Mouse (Mus musculus) urinary bladder, adult 2 months (tissue): ENCODE measurements around the gene Iqschfp. TPM values are rescaled to one million over a fixed set of nuclear protein-coding genes. Genes with fewer than 3 reads are reported as not detected.
"Not testable (repeated sequence)": the region's sequence is repeated elsewhere in the genome, so short reads cannot be mapped to it uniquely, and the experiment has no call there.

ENCODE experiments used
- DNase-seq: peaks from one replicate; pipeline ENCODE4 v3.0.0; 2022; ENCODE audit warnings: low spot score
- polyA plus RNA-seq: library from polyadenylated mRNA; depleted of rRNA; stranded (reverse); fragments of >200 nt; gene quantifications from 2 replicates; pipeline ENCODE4 v1.2.3, GENCODE M21; 2012

Iqschfp gene
- polyA plus RNA-seq, 1 experiment, result not detected

- no peak for DNase-seq
These were observed 179.7 kb downstream of the Iqschfp start for GRCm38 (mm10) chr3:68071395-68072386.

- DNase-seq, result no peak
These were observed 185.4 kb downstream of the Iqschfp start for GRCm38 (mm10) chr3:68077406-68077805.

- DNase-seq, result no peak
These were observed 193.0 kb downstream of the Iqschfp start for GRCm38 (mm10) chr3:68085024-68085423.

- no peak for DNase-seq
These were observed 200.1 kb downstream of the Iqschfp start for GRCm38 (mm10) chr3:68092108-68092507.

GRCm38 (mm10) chr3:68096724-68097431, 204.8 kb downstream of the Iqschfp start:
- no peak for DNase-seq

GRCm38 (mm10) chr3:68099561-68099960, 207.5 kb downstream of the Iqschfp start:
- not testable (repeated sequence) for DNase-seq

- DNase-seq, result no peak
These were observed 209.3 kb downstream of the Iqschfp start for GRCm38 (mm10) chr3:68101343-68101742.

GRCm38 (mm10) chr3:68105081-68105685, 213.2 kb downstream of the Iqschfp start:
- no peak for DNase-seq

- no peak for DNase-seq
These were observed 229.3 kb downstream of the Iqschfp start for GRCm38 (mm10) chr3:68121338-68121737.

- DNase-seq, result no peak
These were observed 234.3 kb downstream of the Iqschfp start for GRCm38 (mm10) chr3:68126284-68126856.

- no peak for DNase-seq
These were observed 238.4 kb downstream of the Iqschfp start for GRCm38 (mm10) chr3:68130386-68130785.

- DNase-seq, result no peak
These were observed 247.0 kb downstream of the Iqschfp start for GRCm38 (mm10) chr3:68138833-68139627.

- DNase-seq, result no peak
These were observed 258.7 kb downstream of the Iqschfp start for GRCm38 (mm10) chr3:68150688-68151087.

GRCm38 (mm10) chr3:68160175-68160574, 268.1 kb downstream of the Iqschfp start:
- no peak for DNase-seq

GRCm38 (mm10) chr3:68160760-68161159, 268.7 kb downstream of the Iqschfp start:
- DNase-seq, result no peak

GRCm38 (mm10) chr3:68178248-68178647, 286.2 kb downstream of the Iqschfp start:
- DNase-seq, result no peak

GRCm38 (mm10) chr3:68187471-68187870, 295.4 kb downstream of the Iqschfp start:
- DNase-seq, result no peak

- no peak for DNase-seq
These were observed 297.1 kb downstream of the Iqschfp start for GRCm38 (mm10) chr3:68189100-68189499.

- no peak for DNase-seq
These were observed 304.9 kb downstream of the Iqschfp start for GRCm38 (mm10) chr3:68196933-68197332.

GRCm38 (mm10) chr3:68201214-68201613, 309.2 kb downstream of the Iqschfp start:
- no peak for DNase-seq
